Mouse (Mus musculus) layer of hippocampus, adult 18-20 months (tissue): ENCODE data around the gene Flywch1. TPM values are rescaled to one million over a fixed set of nuclear protein-coding genes. Genes with fewer than 3 reads are reported as not detected.

Experiments used
- DNase-seq, 2 experiments: peaks; one replicate each; pipeline ENCODE4 v3.0.0; 2022; ENCODE audit warnings: low spot score in 2 of 2
- total RNA-seq, 2 experiments: library from RNA; stranded (reverse); gene quantifications; 2 replicates each; pipeline ENCODE4 v1.2.3; 2021

The Flywch1 gene
- total RNA-seq, 2 experiments from 2014 or later, result 390 to 405 TPM

- no peak for DNase-seq
Measured at GRCm38 (mm10) chr17:23745301-23746251, 25.8 kb downstream of the Flywch1 start, which contains the start of gene Kremen2. Gene Kremen2 (minus strand): TSS chr17:23745833.

- no peak for DNase-seq
Measured at GRCm38 (mm10) chr17:23744651-23745050, 26.8 kb downstream of the Flywch1 start.

GRCm38 (mm10) chr17:23744076-23744475, 27.3 kb downstream of the Flywch1 start:
- DNase-seq, result no peak

DNA sequence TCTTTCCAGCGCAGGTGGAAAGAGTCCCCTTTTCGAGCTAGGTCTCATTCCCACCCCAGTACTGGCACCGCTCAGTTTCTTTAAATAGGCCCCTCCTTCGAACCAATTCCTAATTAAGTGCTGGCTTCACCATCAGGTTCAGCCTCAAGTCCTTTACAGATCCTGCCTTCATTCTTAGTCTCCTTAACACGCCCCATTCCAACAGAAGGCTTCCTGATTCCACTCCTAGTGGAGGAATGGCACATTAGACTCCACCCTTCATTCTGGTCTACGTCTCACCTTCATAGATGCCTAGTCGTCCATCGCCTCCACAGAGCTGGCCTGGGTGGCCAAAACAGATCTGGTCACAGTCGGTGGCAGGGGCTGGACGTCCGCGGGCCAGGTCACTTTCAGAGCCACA, 28.5 kb downstream of the Flywch1 start:
- DNase-seq, result no peak

DNA sequence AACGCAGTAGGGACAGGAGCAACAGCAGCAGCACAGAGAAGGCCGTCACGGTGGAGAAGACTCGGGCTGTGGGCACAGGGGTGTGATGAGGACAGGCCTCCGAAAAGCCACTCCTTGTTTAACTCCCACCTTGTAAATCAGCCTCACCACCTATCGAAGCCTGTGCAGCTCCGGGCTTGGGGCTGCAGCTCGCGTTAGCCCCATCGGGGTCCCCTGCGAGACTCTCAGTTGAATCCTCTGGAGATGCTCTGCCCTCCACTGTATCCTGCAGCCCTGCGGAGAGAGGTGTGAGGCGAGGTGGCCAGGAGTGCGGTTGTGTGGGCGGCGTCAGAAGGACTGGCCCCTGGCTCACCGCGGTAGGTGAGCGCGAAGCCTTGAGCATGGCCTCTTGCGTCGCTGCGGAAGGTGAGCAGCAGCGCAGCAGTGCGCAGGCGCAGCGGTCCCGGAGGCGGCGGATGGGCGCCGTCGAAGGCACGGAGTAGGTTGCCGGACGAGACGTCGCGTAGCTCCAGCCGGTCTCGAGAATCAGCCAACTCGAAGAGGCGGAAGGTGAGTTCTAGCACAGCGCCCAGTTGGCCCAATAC, 29.1 kb downstream of the Flywch1 start:
- no peak for DNase-seq

DNA sequence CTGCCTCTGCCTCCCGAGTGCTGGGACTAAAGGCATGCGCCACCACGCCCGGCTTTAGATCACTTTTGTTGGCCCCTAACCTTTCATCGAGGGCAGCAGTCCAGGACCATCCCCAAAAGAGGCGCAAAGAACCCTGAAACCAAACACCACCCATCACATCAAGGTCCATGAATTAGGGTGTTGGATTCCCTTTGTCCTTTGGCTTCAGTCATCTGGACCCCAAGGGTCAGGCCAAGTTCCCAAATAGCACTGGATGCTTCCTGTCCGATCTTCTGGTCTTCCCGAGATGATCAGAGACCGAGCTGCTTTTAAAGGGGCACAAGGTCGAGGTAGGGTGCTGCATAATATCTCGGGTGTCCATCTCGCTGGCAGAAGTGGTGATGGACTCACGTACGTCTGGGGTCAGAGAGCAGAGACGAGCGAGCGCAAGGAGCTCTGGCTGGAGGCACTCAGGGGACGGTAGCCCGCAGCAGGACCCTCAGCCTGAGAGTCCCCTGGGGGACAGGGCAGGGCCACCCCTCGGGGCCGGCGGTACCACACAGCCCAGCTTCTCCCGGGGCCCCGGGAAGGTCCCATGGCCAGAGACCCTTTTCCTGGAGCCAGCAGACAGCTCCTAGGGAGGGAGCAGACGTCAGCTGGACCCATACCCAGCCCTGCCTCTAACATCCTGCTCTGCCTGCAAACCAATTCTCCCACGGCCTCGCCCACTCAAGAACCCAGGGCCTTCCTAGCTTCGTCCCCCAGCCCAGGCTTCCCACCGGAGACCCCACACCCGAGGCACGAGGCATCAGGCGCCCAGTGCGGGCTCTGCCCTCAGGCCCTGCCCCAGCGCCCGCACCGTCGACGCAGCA, 29.8 kb downstream of the Flywch1 start:
- no peak for DNase-seq

DNA sequence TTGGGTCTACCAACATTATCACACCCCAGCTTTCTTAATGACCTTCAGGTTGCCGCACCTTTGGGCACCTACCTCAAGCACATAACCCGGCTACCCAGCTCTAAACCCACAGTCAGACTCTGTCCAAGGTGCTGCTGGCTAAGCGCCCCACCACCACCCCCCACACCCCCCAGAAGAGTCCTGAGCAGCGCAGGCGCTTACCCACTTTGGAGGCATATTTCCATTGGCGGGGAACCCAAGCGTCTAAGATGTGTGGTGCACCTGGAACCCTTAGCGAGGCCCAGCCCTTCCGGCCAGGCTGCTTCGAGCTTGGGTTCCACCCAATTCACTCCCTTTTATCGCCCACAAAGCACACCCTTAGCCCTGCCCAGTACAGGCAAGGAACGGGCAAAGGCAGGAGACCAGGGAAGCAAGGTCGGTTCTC, 30.8 kb downstream of the Flywch1 start, which contains the start of gene Paqr4:
Gene Paqr4, minus strand, starts transcription at position 270 of the 424 bp plus-strand sequence.
- no peak for DNase-seq

GRCm38 (mm10) chr17:23740136-23740584, 31.2 kb downstream of the Flywch1 start:
- DNase-seq, result peak; percentile 94 to 95

DNA sequence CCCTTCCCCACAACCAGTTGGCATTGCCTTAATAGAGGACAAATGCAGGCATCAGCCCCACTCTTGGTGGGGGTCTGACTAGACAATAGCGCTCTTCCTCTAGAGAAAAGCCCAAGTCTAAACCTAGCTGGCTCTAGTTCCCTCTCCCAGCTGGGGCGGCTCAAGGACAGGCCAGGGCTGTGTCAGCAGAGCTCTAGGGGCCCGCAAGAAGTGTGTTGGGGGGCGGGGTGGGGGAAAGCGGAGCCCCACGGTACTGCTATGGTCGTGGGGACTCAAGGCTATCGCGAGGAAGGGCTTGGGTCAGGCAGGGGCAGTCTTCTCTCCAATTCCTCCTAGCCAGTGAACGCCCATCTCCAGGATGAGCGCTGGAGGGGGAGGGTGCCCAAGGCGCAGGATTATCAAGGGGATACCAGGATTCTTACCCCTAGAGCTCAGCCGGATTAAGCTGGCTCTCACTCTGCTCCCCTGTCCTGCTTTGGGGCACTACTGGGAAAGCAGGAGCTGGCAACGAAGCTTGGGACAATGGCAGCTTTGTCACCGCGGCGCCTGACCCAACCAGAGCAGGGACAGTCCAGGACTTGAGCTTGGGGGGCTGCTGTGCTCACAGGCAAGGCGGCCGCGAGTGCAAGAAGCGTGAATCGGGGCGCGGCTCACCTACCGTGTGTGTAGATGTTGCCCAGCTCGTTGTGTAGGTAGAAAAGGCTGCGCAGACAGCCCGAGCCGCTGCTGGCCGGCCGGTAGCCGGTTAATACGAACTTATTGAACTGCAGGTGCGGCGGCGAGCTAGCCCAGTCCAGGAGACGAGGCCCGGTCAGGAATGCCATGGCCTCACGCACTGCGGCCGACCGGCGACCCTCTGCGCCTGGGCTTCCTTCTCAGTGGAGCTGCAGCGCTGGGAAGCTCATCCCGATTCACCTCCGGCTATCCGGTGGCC, 31.9 kb downstream of the Flywch1 start:
- DNase-seq, result peak in 1 of 2 experiments; percentile 55

GRCm38 (mm10) chr17:23738836-23739201, 32.6 kb downstream of the Flywch1 start:
- DNase-seq, result no peak

GRCm38 (mm10) chr17:23737493-23738445, 33.6 kb downstream of the Flywch1 start:
- DNase-seq, result no peak

- DNase-seq, result no peak
Measured at GRCm38 (mm10) chr17:23734341-23734740, 37.1 kb downstream of the Flywch1 start.

- no peak for DNase-seq
Measured at GRCm38 (mm10) chr17:23730441-23730840, 41.0 kb downstream of the Flywch1 start.

DNA sequence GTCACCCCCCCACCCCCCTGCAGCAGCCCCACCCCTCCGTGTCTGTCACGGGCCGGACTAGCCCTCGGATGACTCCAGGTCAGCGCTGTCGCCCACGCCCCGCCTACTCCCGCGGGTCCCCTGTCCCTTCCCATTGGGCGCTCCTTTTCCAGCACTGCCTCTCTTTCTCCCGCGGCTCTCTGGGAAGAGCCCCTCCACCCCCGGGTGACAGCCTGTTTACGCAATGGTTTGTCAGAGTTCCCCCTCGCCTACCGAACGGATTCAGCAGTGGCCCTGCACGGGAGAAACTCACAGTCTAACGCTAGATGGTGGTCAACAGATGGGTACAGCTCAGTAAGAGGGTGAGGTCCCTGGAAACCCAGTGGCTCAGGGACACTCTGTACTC, 44.7 kb downstream of the Flywch1 start:
- peak in 1 of 2 experiments; percentile 57 for DNase-seq

GRCm38 (mm10) chr17:23725999-23726757, 45.2 kb downstream of the Flywch1 start, which contains the start of gene Pkmyt1:
Gene Pkmyt1 (plus strand): TSS chr17:23726336.
- DNase-seq, result peak; percentile 89 to 96

DNA sequence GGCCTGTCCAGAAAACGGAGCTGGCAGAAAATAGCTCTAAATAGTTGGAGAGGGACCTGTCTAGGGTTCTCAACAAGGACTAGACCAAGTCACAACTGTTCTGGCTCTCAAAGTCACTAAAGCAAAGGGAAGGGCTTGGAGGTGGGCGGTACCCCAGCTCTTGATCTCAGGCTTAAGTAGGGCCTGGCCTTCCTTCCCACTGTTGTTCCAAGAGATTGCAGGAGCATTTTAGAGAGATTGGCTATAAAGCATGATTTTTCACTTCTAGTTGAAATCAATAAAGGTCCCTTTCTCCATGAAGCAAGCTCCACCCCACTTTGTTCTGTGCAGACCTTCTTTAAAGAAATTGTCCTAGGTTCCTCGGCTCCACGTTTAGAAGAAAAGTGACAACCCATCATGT, 45.9 kb downstream of the Flywch1 start:
- no peak for DNase-seq

GRCm38 (mm10) chr17:23722376-23723125, 48.9 kb downstream of the Flywch1 start, which contains the start of gene 1520401A03Rik:
Gene 1520401A03Rik (minus strand): TSS chr17:23722783.
- DNase-seq, result no peak
